Mouse (Mus musculus) E14TG2a.4 (cell line): ENCODE results near the gene Snrpd2.

ENCODE experiments used
- H3K27me3 ChIP-seq: 2 replicates; pipeline ENCODE4 v1.6.1; 2014; ENCODE audit warnings: low read length, control low read depth; ENCODE audit not compliant: insufficient read depth
- H3K36me3 ChIP-seq: 2 replicates; pipeline ENCODE4 v1.6.1; 2014; ENCODE audit warnings: low read length, control low read depth; ENCODE audit not compliant: insufficient read depth
- H3K4me1 ChIP-seq: replicated peaks from 2 replicates; pipeline ENCODE4 v1.6.1; 2014; ENCODE audit warnings: low read depth, low read length, control low read depth
- H3K4me3 ChIP-seq: replicated peaks from 2 replicates; pipeline ENCODE4 v1.5.1; 2014; ENCODE audit warnings: mild to moderate bottlenecking, low read length
- H3K9me3 ChIP-seq: 2 replicates; pipeline ENCODE4 v1.6.1; 2014; ENCODE audit warnings: low read length, control low read depth
- CTCF ChIP-seq: conservative IDR thresholded peaks from 2 replicates; pipeline ENCODE4 v1.5.1; 2014; ENCODE audit warnings: low read length
- NANOG ChIP-seq: IDR thresholded peaks from 2 replicates; pipeline ENCODE4 v1.6.1; 2014; ENCODE audit warnings: borderline replicate concordance, low read length, mixed read lengths
- POU5F1 ChIP-seq: IDR thresholded peaks from 2 replicates; pipeline ENCODE4 v1.6.1; 2014; ENCODE audit warnings: low read length, borderline replicate concordance

Snrpd2 gene

DNA sequence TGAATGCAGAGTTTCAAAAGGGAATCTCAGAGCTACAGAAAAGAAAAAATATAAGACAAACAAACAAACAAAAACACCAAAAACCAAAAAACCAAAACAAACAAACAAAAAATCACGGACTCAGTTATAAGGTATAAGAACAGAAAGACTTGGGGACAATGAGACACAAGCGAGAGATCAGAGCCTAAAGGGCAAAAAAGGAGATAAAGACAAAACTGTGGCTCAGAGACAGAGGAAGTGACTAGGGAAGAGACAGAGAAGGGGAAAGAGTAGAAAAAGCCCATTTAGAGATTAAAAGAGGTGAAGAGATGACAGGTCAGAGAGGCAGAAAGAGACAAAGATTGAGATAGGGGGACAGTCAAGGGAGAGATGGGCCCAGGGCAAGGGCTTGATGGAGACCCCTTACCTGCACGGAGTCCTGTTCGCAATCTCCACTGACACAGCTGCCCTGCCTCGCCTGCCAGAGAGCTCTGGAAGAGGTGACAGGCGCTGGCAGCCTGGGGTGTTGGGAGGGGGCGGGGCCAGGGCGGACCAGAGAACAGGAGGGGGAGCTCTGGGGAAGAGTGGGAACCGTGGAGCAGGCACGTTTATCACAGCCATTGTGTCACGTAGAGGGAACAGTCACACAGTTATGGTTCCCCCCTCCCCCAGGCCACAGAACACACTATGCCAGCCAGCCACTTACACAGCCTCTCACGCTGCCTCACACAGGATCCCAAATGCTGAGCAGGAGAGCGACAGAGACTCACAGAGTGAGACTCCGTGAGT, 16.3 kb downstream of the Snrpd2 start, which contains the start of gene Gipr:
Gene Gipr, minus strand, starts transcription at position 472 of the 768 bp plus-strand sequence.
- no peaks in the 10 kb centered on the region for H3K36me3 ChIP-seq
- H3K27me3 ChIP-seq, result peaks cover 30% of the 10 kb centered on the region
- TF ChIP-seq POU5F1, result no peak
- TF ChIP-seq NANOG, result no peak
- no peak for TF ChIP-seq CTCF
- H3K4me1 ChIP-seq, result peaks cover 61% of the 10 kb centered on the region
- no peaks in the 10 kb centered on the region for H3K9me3 ChIP-seq
- H3K4me3 ChIP-seq, result peak within 1 kb of the TSS; percentile 66

GRCm38 (mm10) chr7:19166990-19167389, 17.5 kb downstream of the Snrpd2 start:
- TF ChIP-seq POU5F1 (no peak), CTCF (0 out of 2 replicates have a peak, but pooled peaks have one; percentile 7)
- no peaks in the 10 kb centered on the region for H3K9me3 ChIP-seq
- peaks cover 64% of the 10 kb centered on the region for H3K4me1 ChIP-seq
- peaks cover 30% of the 10 kb centered on the region for H3K27me3 ChIP-seq
- no peak overlapping the region for H3K4me3 ChIP-seq
- H3K36me3 ChIP-seq, result no peaks in the 10 kb centered on the region

- no peaks in the 10 kb centered on the region for H3K9me3 ChIP-seq
- no peak overlapping the region for H3K4me3 ChIP-seq
- peaks cover 59% of the 10 kb centered on the region for H3K4me1 ChIP-seq
- TF ChIP-seq POU5F1 (no peak), CTCF (no peak), NANOG (no peak)
- no peaks in the 10 kb centered on the region for H3K36me3 ChIP-seq
- H3K27me3 ChIP-seq, result peaks cover 24% of the 10 kb centered on the region
Measured at GRCm38 (mm10) chr7:19169506-19169905, 20.0 kb downstream of the Snrpd2 start.

- H3K4me3 ChIP-seq, result no peak overlapping the region
- peaks cover 20% of the 10 kb centered on the region for H3K27me3 ChIP-seq
- TF ChIP-seq POU5F1, result no peak
- TF ChIP-seq CTCF, result no peak
- TF ChIP-seq NANOG, result no peak
Measured at GRCm38 (mm10) chr7:19170142-19170541, 20.6 kb downstream of the Snrpd2 start.

GRCm38 (mm10) chr7:19171831-19172230, 22.3 kb downstream of the Snrpd2 start:
- H3K36me3 ChIP-seq, result no peaks in the 10 kb centered on the region
- TF ChIP-seq CTCF (no peak), POU5F1 (no peak), NANOG (no peak)
- H3K9me3 ChIP-seq, result no peaks in the 10 kb centered on the region
- H3K4me1 ChIP-seq, result peaks cover 49% of the 10 kb centered on the region
- peaks cover 16% of the 10 kb centered on the region for H3K27me3 ChIP-seq
- H3K4me3 ChIP-seq, result 0 out of 2 replicates have a peak overlapping the region, but pooled peaks have one; percentile 55

More at GRCm38 (mm10) chr7:19170142-19170541, 20.6 kb downstream of the Snrpd2 start:
- Histone ChIP-seq H3K4me1 (peaks cover 56% of the 10 kb centered on the region), H3K9me3 (no peaks in the 10 kb centered on the region), H3K36me3 (no peaks in the 10 kb centered on the region)

- no peaks in the 10 kb centered on the region for H3K36me3 ChIP-seq
- peak overlapping the region; percentile 55; the same call in 1 of the 2 replicates for H3K4me3 ChIP-seq
- peak; percentile 79 for TF ChIP-seq CTCF
- no peak for TF ChIP-seq NANOG
- peaks cover 58% of the 10 kb centered on the region for H3K4me1 ChIP-seq
- H3K9me3 ChIP-seq, result no peaks in the 10 kb centered on the region
- H3K27me3 ChIP-seq, result peaks cover 27% of the 10 kb centered on the region
Measured at GRCm38 (mm10) chr7:19172874-19173273, 23.4 kb downstream of the Snrpd2 start.

DNA sequence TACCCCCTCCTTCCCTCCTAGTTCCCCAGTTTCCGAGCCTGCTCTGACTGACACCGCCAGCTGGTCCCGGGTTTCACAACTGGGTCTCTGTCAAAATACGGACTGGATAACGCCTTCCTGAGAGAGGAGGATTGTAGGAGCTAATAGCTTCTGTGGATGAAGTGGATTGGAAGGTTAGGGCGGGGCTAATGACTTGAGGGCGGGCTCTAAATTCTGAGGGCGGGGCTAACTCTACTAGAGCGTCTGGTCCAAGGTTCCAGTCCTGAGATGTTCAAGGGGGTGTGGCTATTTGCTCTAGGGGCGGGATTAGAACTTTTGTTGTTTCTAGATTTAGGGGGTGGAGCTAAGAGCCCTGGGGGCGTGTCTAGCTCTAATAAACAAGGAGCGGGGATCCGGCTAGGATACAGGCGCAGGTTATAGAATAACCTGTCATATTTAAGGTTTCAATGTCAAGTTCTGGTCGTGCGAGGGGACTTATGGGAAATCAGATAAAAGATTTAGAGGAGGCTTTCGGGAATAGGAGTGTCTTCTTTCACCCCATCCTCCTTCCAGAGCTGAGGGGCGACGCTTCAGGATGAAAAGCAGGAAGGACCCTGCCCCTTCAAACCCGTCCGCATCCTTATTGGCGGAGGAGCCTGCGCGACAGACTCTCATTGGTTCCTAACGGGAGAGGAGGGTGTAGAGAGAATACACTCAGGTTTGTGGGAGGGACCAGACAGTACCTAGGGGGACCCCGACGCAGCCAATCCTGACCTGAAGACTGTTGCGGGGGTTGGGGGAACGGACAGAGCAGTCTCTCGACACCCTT, 26.4 kb downstream of the Snrpd2 start, which contains the start of gene Eml2:
Gene Eml2, plus strand, starts transcription at position 714 of the 808 bp plus-strand sequence.
- Histone ChIP-seq H3K27me3 (peaks cover 26% of the 10 kb centered on the region), H3K4me3 (peak within 1 kb of the TSS; percentile 77), H3K36me3 (no peaks in the 10 kb centered on the region), H3K9me3 (no peaks in the 10 kb centered on the region), H3K4me1 (peaks cover 66% of the 10 kb centered on the region)
- TF ChIP-seq NANOG, result no peak
- no peak for TF ChIP-seq POU5F1

GRCm38 (mm10) chr7:19176516-19176947, 27.0 kb downstream of the Snrpd2 start:
- no peaks in the 10 kb centered on the region for H3K9me3 ChIP-seq
- TF ChIP-seq POU5F1 (no peak), NANOG (no peak), CTCF (no peak)
- peaks cover 26% of the 10 kb centered on the region for H3K27me3 ChIP-seq
- H3K36me3 ChIP-seq, result no peaks in the 10 kb centered on the region
- peaks cover 69% of the 10 kb centered on the region for H3K4me1 ChIP-seq
- H3K4me3 ChIP-seq, result peak overlapping the region; percentile 77
